Mouse (Mus musculus): ENCODE measurements around the gene Vmn2r25.
"Not testable (repeated sequence)": the region's sequence is repeated elsewhere in the genome, so short reads cannot be mapped to it uniquely, and the experiment has no call there.

The Vmn2r25 gene

GRCm38 (mm10) chr6:123853363-123853762, at the start of gene Vmn2r25:
TSS of gene Vmn2r25 (minus strand) at chr6:123853463.
- not testable (repeated sequence) for DNase-seq (ENCODE audit: low spot score)

- DNase-seq (ENCODE audit: low spot score), result no peak
These were observed 33.3 kb downstream of the Vmn2r25 start for GRCm38 (mm10) chr6:123819951-123820350.

DNA sequence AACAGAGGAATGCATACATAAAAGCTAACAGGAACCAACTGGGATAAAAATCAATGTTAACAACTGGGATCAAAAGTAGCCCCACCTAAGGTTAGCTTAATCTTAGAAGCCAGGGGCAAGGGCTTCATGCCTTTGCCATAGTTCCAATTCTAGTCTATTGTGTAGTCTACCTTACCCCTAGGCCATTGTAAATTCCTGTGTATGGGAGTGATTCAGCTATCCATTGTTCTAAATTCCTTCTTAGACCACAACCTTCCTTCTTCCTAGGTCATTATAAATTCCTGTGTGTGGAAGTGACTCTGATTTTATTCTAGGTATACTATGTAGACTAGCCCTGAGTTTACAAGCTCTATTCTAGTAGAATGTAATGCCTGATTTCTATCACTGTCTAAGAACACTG, 43.0 kb downstream of the Vmn2r25 start:
- DNase-seq (ENCODE audit: low spot score), result not testable (repeated sequence)

- no peak for DNase-seq (ENCODE audit: low spot score)
These were observed 59.5 kb downstream of the Vmn2r25 start for GRCm38 (mm10) chr6:123793746-123794145.

DNA sequence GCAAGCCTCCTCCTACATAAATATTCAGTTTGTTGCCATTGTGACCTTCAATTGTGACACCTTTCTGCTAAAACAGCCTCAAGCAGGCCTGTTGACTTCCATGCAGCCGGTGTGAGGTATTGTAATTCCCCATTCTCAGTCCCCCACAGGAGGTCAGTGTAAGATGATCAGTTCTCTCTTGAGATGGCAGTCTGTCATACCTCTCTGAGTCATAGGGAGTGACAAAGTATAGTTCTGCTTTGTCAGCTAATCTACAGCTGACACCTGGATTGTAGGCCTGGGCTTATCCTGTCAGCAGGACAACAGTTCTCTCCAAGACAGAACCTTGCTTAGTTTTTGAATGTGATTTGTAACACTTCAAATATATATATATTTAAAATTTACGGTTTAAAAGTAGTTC, 68.4 kb downstream of the Vmn2r25 start:
- DNase-seq (ENCODE audit: low spot score), result no peak

DNA sequence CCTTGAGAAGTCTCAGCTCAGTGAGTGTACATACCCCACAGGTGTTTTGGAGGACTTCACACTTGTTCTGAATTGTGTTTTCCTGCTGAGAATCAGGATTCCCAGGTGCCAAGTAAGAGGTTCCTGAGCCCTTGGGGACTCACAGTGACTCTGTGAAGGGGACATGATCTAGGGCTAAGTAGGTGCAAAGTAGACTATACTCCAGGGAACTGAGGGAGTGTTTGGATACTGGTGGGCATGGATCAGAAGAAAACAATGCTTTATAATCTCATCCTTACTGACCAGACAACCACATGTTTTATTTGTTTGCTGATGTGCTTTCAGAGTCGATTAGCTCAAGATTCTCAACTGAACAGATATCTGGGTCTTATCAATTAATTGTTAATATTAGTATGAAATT, 74.7 kb downstream of the Vmn2r25 start, which contains the start of gene Vmn2r24:
Vmn2r24 (plus strand) TSS at position 301 of the 400 bp plus-strand sequence.
- no peak for DNase-seq (ENCODE audit: low spot score)
